Mouse (Mus musculus) embryonic fibroblast, embryonic 13.5 days (primary cell): Measurements from ENCODE around the gene Itgb7.
A peak's percentile ranks its signal among the peaks of the same experiment; 100 is the strongest.

ENCODE experiments used
- CTCF ChIP-seq: IDR thresholded peaks from 2 replicates; pipeline ENCODE4 v1.5.1; 2011; ENCODE audit warnings: mild to moderate bottlenecking, control low read depth, low read length, moderate library complexity, borderline replicate concordance; ENCODE audit not compliant: insufficient read depth
- POLR2A ChIP-seq: IDR thresholded peaks from 2 replicates; pipeline ENCODE4 v1.6.1; 2011; ENCODE audit warnings: low read depth, mild to moderate bottlenecking, control low read depth, low read length, moderate library complexity

DNA sequence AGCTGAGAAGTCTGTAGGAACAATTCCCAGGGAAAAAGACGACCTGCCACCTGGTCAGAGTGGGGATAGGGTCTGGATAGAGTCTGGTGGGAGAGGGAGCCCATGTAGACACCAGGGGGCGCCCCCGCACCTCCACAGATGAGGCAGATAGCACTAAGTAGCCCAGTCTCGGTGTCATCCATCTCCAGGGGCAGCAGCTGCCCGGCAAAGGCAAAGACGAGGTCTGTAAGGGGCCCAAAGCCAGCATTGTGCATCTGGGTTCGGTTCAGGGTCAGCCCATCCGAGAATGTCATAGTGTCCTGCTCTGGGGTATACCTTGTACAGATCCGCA, 7.5 kb upstream of the Itgb7 start:
- TF ChIP-seq CTCF (peak; percentile 66), POLR2A (no peak)
